Mouse (Mus musculus) adrenal gland, postnatal 10 days (tissue): ENCODE results near the gene Gabra1. TPM values are rescaled to one million over a fixed set of nuclear protein-coding genes. Genes with fewer than 3 reads are reported as not detected.

Source experiments
- DNase-seq: peaks from one replicate; pipeline ENCODE4 v3.0.0; 2021; ENCODE audit warnings: mixed read lengths
- long read RNA-seq, 2 experiments: library from polyadenylated mRNA; stranded (forward); transcript quantifications; one replicate each; pipeline ENCODE4 v2.0.0; 2021
- total RNA-seq, 2 experiments: library from RNA; stranded (reverse); gene quantifications; 2 replicates each; pipeline ENCODE4 v1.2.3; 2021

Gene Gabra1
- 1 to 10 TPM; 2.3 to 4.7 TPM for total RNA-seq
- long read RNA-seq, experiment 1: 0 reads
- long read RNA-seq, experiment 2: 0 reads

- peak; percentile 5 for DNase-seq
These were observed at the start of gene Gabra1 for GRCm38 (mm10) chr11:42182825-42183152. TSS of gene Gabra1 (minus strand) at chr11:42182930.

DNA sequence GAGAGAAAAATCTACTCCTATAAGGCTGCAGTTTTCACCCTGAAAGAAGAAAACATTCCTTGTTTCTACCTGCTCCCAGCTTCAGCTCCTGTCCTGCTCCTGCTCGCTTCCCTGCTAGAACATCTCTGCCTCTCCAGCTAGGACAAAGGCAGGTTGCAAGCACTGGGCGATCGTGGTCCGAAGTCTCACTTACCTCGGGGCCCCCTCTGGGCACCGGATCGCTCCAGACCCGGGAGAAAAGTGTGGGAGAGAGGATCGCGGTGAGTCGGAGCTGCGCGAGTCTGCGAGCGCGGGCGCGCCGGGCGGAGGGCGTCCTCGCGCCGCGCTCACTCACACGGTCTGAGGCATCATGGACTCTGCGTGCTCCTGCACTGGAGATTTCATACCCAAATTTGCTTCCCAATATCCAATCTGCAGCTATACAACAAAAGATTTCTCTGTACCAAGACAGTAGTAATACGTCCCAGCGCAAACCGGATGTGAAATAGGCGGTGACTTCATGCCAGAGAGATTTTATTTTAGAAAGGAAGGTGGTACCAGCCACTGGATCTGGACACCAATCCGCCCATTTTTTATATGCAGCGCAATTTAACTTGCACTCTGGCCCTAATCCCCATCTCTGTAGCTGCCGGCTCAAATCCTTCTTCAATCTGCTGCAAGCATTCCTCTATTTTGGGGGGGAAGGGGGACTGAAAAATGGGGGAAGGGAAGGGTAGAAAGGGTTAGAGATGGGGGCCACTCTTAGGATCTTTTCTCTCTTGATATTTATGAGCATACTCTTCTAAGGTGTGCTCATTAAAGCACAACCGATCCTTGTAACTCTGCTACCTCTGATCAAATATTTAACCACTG lies 531 bp downstream of the Gabra1 start:
- peak; percentile 28 for DNase-seq

GRCm38 (mm10) chr11:42181426-42181825 lies 1.3 kb downstream of the Gabra1 start:
- no peak for DNase-seq

DNA sequence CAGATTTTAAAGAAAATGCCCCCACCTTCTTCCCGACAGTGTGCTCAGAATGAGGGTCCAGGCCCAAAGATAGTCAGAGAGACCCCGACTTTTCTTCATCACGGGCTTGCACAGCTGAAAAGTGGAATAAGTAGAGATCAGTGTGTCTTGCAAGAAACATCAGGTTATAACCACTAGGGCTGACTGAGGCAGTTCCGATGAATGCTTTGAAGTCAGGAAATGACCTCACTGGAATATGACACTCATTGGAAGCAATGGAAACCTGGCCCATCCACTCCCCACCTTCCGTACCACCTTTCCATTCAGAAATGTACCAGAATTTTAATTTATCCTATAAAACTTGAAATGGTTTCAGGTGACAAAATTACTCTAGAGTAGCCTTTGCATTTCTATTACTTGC lies 3.2 kb downstream of the Gabra1 start:
- DNase-seq: no peak

DNA sequence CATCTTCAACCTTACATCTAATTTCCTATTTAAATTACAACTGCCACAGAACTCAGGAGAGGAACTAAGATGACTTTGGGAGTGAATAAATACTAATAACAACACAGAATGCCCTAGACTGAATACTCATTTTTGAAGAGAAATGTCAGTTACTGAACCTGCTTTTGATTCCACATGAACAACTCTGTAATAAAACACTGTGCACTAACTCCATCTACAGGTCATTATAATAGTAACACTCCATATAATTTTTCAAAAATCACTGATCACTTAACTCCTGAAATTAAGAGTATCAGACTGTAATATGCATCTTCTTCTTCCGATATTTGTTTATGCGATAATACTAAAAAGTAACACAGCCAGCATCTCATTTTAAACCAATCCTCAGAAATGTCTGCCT lies 4.4 kb downstream of the Gabra1 start:
- no peak for DNase-seq

DNA sequence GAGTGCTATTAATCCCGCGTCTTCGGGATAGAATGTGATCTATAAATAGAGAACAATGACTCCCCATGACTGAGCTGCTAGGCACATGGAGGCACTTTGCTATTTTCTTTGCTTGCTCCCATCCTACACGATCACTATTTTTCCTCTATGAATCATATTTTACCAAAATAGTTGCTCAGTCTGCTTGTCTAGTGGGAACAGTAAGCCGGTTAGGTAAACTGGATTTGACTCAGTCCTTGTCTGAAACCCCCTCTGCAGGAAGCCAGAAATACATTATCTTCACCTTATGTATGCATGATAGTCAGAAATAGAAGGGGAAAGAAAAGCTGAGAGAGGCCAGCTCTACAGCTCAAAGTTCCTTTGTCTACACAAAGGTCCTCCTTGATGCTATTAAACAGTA lies 31.3 kb downstream of the Gabra1 start:
- DNase-seq: no peak

GRCm38 (mm10) chr11:42116931-42117330 lies 65.8 kb downstream of the Gabra1 start:
- DNase-seq: no peak

GRCm38 (mm10) chr11:42110051-42110450 lies 72.7 kb downstream of the Gabra1 start:
- no peak for DNase-seq

GRCm38 (mm10) chr11:42109627-42110026 lies 73.1 kb downstream of the Gabra1 start:
- DNase-seq: no peak

GRCm38 (mm10) chr11:42095556-42095955 lies 87.2 kb downstream of the Gabra1 start:
- DNase-seq: no peak

Other genes with a start within 250 kb of the Gabra1 start
- 1 to 10 TPM in 1 of 2 experiments, under 1 TPM in 1; 0.78 to 1.8 TPM for gene Gabrg2, start 182.1 kb downstream of the Gabra1 start, total RNA-seq
- not detected for gene Gabra6, start 138.1 kb upstream of the Gabra1 start, total RNA-seq
- gene Gabrb2, start 236.8 kb upstream of the Gabra1 start, total RNA-seq: 1 to 10 TPM; 1.1 to 1.5 TPM